Mouse (Mus musculus): ENCODE results near the gene Eif4b. TPM values are rescaled to one million over a fixed set of nuclear protein-coding genes. Genes with fewer than 3 reads are reported as not detected.
A peak's percentile ranks its signal among the peaks of the same experiment; 100 is the strongest.

The Eif4b gene
- total RNA-seq, 2 experiments from 2014 or later = 163 to 167 TPM

DNA sequence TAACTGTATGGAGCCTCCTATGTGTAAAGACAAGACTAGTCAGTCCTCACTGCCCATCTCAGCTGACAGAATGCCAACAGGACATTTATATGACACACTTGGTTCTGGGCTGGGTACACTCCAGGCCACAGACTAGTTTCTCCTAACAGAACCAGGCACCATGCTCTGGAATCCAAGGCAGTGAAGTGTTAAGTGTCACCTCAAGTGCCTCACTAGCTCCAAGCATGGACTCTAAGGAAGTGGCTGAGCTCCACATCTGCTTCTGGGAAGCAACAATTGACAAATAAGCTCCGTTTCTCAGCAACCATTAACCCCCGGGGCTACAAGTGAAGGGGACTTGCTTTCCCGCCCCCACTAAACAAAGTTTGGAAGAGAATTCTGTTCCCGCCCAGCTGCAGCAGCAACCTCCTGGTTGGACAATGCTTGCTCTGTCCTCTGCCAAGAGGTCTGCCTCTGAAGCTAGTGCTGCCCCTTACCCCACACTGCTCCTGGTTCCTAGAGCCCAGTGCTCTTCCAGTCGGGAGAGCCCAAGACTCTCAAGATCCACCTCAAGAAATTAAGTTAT lies 24.5 kb downstream of the Eif4b start:
- no peak overlapping the region for H3K4me3 ChIP-seq
- DNase-seq (ENCODE audit: extremely low spot score in 1 of 2, low spot score in 2 of 2) = no peak
- H3K27ac ChIP-seq = no peak overlapping the region
- intact Hi-C loops (cut with DNase I) = no loop called here
- no peak for TF ChIP-seq CTCF (IDR thresholded peaks at IDR 0.05)

DNA sequence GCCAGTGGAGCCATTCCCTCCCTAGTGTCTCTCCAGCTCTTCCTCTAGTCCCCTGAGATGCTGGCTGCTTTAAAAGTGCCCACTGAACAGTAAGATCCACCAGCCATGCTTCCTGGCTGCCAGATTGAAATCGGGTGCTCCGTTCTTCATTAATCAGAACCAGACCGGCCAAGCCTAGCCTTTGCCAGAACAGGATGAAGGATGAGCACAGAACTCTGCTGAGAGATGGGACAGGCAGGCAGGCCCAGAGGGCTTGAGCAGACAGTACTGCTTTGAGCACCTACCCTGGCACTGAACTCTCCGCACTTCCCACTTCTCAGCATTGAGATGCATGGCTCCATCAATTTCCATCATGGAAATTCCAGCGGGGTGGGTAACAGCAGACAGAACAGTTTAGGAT lies 25.7 kb downstream of the Eif4b start:
- no peak for DNase-seq (ENCODE audit: extremely low spot score in 1 of 2, low spot score in 2 of 2)
- TF ChIP-seq CTCF (IDR thresholded peaks at IDR 0.05) = no peak
- Histone ChIP-seq H3K27ac (peak overlapping the region; percentile 87), H3K4me3 (no peak overlapping the region)
- intact Hi-C loops (cut with DNase I) = no loop called here

DNA sequence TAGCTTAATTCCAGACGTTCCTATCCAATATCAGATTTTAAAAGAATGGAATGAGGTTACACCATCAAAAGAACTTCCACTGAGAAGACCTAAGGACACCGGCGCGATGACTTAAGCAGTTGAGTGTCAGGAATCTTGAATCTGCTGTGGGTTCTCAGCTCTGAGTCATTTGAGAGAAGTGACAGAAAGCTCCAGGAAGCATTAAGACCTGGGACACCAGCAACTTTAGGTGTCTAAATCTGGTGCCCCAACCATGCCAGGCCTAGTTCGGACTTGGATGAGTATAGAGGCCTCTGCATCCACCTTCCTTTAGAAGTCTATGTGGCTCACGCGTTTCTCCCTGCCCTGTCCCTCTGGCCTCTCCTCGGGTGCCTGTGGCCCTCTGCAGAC lies 26.2 kb downstream of the Eif4b start:
- Histone ChIP-seq H3K27ac (peak overlapping the region; percentile 87), H3K4me3 (peak overlapping the region; percentile 49)
- intact Hi-C loops (cut with DNase I) = loop anchor here (5.0 kb wide), 1 partner anchor 123 kb away; no protein-coding TSS in a partner anchor
- TF ChIP-seq CTCF (IDR thresholded peaks at IDR 0.05) = no peak
- DNase-seq (ENCODE audit: extremely low spot score in 1 of 2, low spot score in 2 of 2) = no peak

DNA sequence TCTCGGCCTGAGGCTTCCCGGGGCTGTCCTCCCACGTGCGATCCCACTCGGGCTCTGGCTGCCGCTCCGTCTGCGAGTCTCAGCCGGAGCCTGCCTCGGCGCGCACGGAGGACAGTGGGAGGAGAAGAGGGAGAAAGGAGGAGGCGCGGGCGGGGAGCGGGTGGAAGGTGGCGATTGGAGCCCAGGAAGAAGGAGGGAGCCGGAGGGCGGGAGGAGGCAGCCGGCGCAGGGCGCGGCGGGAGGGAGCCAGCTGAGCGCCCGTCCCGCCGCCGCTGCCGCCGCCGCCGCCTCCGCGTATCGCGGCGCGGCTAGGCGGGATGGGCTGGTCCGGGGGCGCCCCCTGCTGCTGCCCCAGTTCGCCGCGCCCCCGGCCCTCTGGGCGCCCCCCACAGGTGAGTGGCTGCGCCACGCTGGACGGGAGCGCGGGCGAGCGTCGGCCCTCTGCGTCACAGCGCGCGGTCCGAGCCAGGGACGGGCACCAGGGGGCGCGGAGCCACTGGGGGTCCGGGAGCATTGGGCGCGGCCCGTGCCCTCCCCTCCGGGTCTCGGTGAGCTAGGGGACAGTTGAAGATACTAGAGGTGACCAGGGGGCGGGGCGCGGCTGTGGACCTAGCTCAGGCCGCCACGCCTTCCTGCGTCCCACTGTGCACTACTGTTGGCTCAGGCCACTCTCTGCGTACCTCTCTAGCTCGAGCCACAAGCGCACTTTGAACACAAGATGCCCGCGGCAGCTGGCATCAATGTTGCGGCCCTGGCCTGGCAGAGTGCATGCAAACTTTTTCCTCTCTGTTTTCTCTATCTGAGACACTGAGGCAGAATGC lies 26.8 kb downstream of the Eif4b start, which contains the start of gene Tns2:
Gene Tns2, plus strand, starts transcription at position 253 of the 821 bp plus-strand sequence.
- H3K4me3 ChIP-seq = peak within 1 kb of the TSS; percentile 49
- TF ChIP-seq CTCF (IDR thresholded peaks at IDR 0.05) = peak; percentile 57
- peak within 1 kb of the TSS; percentile 87 for H3K27ac ChIP-seq
- DNase-seq (ENCODE audit: extremely low spot score in 1 of 2, low spot score in 2 of 2) = peak; percentile 78
- intact Hi-C loops (cut with DNase I) = loop anchor here (5.0 kb wide), 1 partner anchor 122 kb away; no protein-coding TSS in a partner anchor

DNA sequence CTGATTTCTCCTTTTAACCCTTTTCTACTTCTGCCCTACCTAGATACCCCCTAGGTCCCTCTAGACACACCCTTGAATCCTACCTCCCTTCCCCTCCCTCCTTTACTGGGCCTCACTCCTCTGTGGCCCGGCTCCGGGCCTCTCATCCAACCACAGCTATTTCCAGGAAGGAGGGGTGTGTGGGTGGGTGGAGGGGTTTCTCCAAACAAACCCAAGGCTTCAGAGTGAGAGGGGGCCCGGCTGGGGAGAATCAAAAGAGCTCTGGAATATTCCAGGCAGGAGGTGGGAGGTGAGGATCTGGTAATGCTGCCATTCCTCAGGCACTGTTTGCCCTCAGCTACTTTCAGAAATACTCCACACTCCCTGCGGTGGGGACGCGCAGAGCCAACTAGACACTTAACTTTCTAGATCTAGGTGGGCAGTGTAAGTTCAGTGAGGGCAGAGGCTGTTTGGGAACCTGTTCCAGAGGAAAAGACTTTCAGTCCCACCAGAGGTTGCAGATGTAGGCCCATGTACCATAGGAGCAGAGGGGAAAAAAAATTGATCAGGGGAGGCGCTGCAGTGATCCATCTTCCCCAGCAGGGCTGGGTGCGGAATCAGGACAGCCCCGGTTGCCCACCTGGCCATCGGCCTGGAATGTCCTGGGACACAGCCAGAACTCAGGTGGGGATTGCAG lies 27.6 kb downstream of the Eif4b start:
- no peak for DNase-seq (ENCODE audit: extremely low spot score in 1 of 2, low spot score in 2 of 2)
- peak; percentile 31 for TF ChIP-seq CTCF (IDR thresholded peaks at IDR 0.05)
- Histone ChIP-seq H3K27ac (peak overlapping the region; percentile 87), H3K4me3 (peak overlapping the region; percentile 49)
- intact Hi-C loops (cut with DNase I) = loop anchor here (5.0 kb wide), 1 partner anchor 121 kb away; no protein-coding TSS in a partner anchor

DNA sequence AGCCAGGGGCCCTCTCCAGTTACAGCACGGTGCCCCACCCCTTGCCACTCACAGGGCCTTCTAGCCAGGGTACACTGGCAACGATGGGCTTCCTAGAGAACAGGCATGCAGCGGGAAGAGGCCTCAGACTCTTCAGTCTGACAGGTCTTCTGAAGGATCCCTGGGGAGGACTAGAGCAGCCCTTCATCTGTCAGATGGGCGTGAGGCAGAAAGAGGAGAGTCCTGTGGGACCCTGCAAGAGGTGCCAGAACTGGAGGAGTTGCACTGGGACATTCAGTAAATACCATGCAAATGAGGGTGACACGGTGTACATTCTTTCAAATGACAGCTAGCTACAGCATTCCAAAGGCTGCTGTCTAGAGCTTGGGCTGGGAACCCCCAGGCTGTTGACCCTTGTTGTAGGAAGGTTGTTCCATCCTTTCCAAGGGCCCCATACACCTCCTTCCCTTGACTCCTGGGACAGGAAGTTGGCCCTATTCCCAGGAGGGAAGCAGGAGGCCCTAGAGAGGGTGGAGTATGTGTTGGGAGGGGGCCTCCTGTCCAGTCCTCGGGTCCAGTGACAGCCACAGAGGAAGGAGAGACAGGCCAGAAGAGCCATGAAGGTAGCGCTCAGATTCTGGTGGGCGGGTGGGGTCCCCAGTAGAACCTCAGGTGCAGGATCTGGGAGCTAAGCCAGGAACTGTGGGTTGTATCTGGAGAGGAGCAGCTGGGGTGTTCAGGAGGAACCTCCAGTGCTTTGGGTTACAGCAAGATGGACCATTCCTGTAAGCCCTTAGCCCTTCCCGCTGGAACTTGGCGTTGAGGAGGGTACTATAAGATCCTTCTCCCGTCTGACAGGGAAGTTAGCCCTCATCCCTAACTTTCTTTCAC lies 28.3 kb downstream of the Eif4b start:
- DNase-seq (ENCODE audit: extremely low spot score in 1 of 2, low spot score in 2 of 2) = no peak
- intact Hi-C loops (cut with DNase I) = loop anchor here (5.0 kb wide), 1 partner anchor 120 kb away; no protein-coding TSS in a partner anchor
- peak overlapping the region; percentile 49 for H3K4me3 ChIP-seq
- H3K27ac ChIP-seq = peak overlapping the region; percentile 87
- TF ChIP-seq CTCF (IDR thresholded peaks at IDR 0.05) = no peak

DNA sequence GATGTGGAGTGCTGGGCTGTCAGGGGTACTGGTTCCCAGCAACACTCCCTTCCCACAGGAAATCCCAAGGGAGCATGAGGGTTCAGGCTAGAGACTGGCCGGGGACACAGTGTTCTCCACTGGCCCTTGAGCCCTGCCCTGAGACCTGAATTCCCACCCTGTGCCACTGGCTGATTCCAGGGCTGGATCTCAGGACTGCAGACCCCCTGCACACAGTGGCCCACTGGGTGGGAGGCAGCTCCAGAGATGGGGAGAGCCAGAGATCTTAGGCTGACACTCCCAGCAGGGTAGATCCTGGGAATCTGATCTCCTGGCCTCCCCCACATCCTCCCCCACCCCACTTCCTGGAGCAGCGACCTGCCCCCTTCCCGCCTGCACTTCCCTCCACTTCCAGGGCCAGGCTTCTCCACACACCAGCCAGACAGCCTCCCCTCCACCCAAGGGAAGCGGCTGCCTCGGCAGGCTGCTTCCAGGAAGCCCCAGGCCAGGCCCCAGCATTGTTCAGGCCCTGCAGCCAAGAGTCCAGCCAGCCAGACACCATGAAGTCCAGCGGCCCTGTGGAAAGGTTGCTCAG lies 29.1 kb downstream of the Eif4b start:
- intact Hi-C loops (cut with DNase I) = loop anchor here (5.0 kb wide), 1 partner anchor 120 kb away; no protein-coding TSS in a partner anchor

DNA sequence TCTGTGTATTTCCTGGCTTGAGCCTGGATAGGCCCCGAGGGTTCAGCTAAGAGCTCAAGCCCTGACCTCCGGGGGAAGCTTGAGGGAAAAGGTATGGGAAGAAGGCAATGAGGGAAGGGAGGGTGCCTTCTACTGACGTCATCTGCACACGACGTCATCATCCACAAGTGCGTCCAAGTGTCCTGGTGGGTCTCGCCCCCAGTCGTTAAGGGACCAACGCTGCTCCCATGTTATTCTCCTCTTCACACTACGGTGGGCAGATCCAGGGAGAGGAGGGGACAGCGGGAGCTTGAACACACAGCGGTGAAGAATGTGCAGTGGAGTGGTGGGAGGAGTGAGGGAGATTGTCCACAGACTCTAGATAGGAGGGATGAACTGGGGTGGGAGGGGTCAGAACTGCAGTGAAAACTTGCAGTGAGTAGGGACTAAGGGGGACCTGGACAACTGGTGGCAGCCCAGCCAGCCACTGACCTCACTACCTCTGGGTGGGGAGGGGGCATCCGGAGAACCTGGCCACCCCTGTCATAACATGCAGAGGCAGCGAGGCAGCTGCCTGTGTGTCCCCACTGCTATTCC lies 29.9 kb downstream of the Eif4b start:
- TF ChIP-seq CTCF (IDR thresholded peaks at IDR 0.05) = no peak
- Histone ChIP-seq H3K27ac (peak overlapping the region; percentile 87), H3K4me3 (peak overlapping the region; percentile 45)
- DNase-seq (ENCODE audit: extremely low spot score in 1 of 2, low spot score in 2 of 2) = no peak
- intact Hi-C loops (cut with DNase I) = loop anchor here (5.0 kb wide), 1 partner anchor 119 kb away; no protein-coding TSS in a partner anchor

More for the DNA sequence above, 29.1 kb downstream of the Eif4b start:
- Histone ChIP-seq H3K4me3 (peak overlapping the region; percentile 45), H3K27ac (peak overlapping the region; percentile 87)
- no peak for DNase-seq (ENCODE audit: extremely low spot score in 1 of 2, low spot score in 2 of 2)
- TF ChIP-seq CTCF (IDR thresholded peaks at IDR 0.05) = no peak

DNA sequence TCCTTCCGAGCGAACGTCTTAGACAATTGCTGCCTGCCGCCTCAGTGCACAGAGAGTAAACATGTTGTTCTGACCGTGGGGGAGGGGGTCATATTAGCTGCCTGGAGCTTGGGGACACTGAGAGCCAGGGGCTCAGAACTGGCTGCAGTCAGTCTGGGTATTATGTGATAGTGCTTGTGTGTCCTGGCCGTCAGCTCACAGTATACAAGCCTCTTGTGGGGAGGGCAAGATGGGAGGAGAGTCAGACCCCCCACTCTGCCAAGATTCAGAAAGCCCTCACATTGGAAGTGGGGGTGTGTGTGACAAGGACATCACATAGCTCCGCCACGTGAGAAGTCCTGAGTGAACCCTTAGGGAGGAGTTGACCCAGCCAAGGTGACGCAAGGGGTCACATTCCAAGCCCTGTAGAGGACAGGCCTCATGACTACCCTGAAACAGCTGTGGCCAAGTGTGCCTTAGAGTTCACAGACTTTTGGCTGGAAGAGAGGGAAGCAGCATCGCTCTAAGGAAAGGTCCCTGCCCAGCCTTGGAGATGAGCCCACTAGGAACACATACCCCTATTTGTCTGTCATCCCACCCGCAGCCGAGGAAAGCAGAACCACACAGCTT lies 30.5 kb downstream of the Eif4b start:
- Histone ChIP-seq H3K4me3 (peak overlapping the region; percentile 45), H3K27ac (peak overlapping the region; percentile 87)
- no peak for DNase-seq (ENCODE audit: extremely low spot score in 1 of 2, low spot score in 2 of 2)
- no peak for TF ChIP-seq CTCF (IDR thresholded peaks at IDR 0.05)
- intact Hi-C loops (cut with DNase I) = loop anchor here (5.0 kb wide), 1 partner anchor 118 kb away; no protein-coding TSS in a partner anchor

DNA sequence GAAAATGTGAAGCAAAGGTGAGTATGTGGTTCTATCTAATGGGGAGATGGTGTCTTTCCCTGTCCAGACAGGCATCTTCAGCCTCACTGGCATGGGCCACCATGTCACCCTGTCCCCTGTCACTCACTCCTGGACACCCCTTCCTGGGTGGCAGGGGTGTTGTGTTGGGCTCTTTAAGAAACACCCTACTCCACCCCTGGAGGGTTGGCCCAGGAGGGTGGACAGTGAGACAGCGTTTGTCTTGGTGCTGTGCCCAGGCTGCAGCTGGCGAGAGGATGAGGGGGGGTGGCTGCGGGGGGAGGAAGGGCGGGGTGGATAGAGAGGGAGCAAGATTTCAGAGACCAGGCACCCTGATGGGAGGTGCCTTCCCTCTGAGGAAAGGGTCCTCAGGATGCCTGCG lies 31.8 kb downstream of the Eif4b start:
- TF ChIP-seq CTCF (IDR thresholded peaks at IDR 0.05) = no peak
- Histone ChIP-seq H3K4me3 (peak overlapping the region; percentile 11; the same call in 1 of the 2 replicates), H3K27ac (peak overlapping the region; percentile 36; the same call in 1 of the 2 replicates)
- no peak for DNase-seq (ENCODE audit: extremely low spot score in 1 of 2, low spot score in 2 of 2)
- intact Hi-C loops (cut with DNase I) = no loop called here
